Mouse (Mus musculus) lung, embryonic 15.5 days (tissue): ENCODE data around the gene Atp2b1. TPM values are rescaled to one million over a fixed set of nuclear protein-coding genes. Genes with fewer than 3 reads are reported as not detected.
"Not testable (repeated sequence)": the region's sequence is repeated elsewhere in the genome, so short reads cannot be mapped to it uniquely, and the experiment has no call there.

Experiments
- ATAC-seq: fragments of 200-750 bp; cut with Nextera tagmentation; 2 replicates; pipeline ENCODE4 v1.8.0; 2017; ENCODE audit warnings: moderate number of reproducible peaks, borderline replicate concordance; ENCODE audit not compliant: low FRiP score, low TSS enrichment; ENCODE audit errors: extremely low read depth
- H3K27ac ChIP-seq: fragments of 300-500 bp; sonication (generic); 2 replicates; pipeline ENCODE4 v1.5.1; 2015; ENCODE audit warnings: moderate library complexity, mild to moderate bottlenecking, inconsistent platforms
- H3K27me3 ChIP-seq: fragments of 300-500 bp; sonication (generic); 2 replicates; pipeline ENCODE4 v1.6.1; 2015; ENCODE audit warnings: inconsistent platforms
- H3K36me3 ChIP-seq: fragments of 300-500 bp; sonication (generic); 2 replicates; pipeline ENCODE4 v1.6.1; 2015; ENCODE audit warnings: inconsistent platforms
- H3K4me1 ChIP-seq: fragments of 300-500 bp; sonication (generic); 2 replicates; pipeline ENCODE4 v1.6.1; 2015; ENCODE audit warnings: inconsistent platforms
- H3K4me2 ChIP-seq: fragments of 300-500 bp; sonication (generic); 2 replicates; pipeline ENCODE4 v1.6.1; 2015; ENCODE audit warnings: inconsistent platforms, mild to moderate bottlenecking, moderate library complexity
- H3K4me3 ChIP-seq: fragments of 300-500 bp; sonication (generic); 2 replicates; pipeline ENCODE4 v1.5.1; 2015; ENCODE audit warnings: mild to moderate bottlenecking, inconsistent platforms
- H3K9ac ChIP-seq: fragments of 300-500 bp; sonication (generic); 2 replicates; pipeline ENCODE4 v1.6.1; 2015; ENCODE audit warnings: inconsistent platforms
- H3K9me3 ChIP-seq: fragments of 300-500 bp; sonication (generic); 2 replicates; pipeline ENCODE4 v1.6.1; 2016; ENCODE audit warnings: inconsistent platforms
- WGBS: fragments of 180-500 bp; shearing (Covaris S2); methylation state at CpG from one replicate; pipeline ENCODE4 v1.1.7; 2015; 5-methylcytosine and 5-hydroxymethylcytosine counted together
- polyA plus RNA-seq: library from polyadenylated mRNA; unstranded; fragments of >200 nt; fragmentation: Nextera tagmentation; extraction: Ambion mirVana; gene quantifications from 2 replicates; pipeline ENCODE4 v1.2.1, GENCODE M21; 2015

Gene Atp2b1
- polyA plus RNA-seq, 1 experiment from 2014 or later, result 199 TPM

DNA sequence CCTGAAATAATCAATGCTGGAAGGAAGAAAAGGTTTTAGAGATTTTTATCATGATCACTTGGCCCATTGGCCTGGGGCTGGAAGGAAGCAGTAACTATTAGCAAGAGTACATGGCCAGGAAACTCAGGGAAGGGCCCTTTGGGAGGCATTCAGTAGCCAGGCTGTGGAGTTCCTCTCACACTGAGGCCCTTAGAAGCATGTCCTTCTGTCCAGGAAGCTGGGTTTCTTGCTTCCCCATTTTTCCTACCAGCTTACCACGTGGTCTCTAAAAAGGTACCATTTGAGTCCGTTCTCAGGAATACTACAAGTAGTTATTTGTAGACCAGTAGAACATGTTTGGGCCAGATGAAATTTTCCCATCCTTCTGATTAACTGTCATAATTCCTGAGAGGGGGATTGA lies 58.2 kb downstream of the Atp2b1 start:
- Histone ChIP-seq H3K4me3 (no peak overlapping the region), H3K4me1 (peaks cover 22% of the 10 kb centered on the region), H3K27ac (no peak overlapping the region), H3K4me2 (no peak overlapping the region), H3K9ac (no peak overlapping the region), H3K36me3 (peaks cover 15% of the 10 kb centered on the region), H3K27me3 (no peaks in the 10 kb centered on the region), H3K9me3 (no peaks in the 10 kb centered on the region)
- ATAC-seq, result no peak
- 96% methylated on average over 2 of the region's 2 CpGs for WGBS

DNA sequence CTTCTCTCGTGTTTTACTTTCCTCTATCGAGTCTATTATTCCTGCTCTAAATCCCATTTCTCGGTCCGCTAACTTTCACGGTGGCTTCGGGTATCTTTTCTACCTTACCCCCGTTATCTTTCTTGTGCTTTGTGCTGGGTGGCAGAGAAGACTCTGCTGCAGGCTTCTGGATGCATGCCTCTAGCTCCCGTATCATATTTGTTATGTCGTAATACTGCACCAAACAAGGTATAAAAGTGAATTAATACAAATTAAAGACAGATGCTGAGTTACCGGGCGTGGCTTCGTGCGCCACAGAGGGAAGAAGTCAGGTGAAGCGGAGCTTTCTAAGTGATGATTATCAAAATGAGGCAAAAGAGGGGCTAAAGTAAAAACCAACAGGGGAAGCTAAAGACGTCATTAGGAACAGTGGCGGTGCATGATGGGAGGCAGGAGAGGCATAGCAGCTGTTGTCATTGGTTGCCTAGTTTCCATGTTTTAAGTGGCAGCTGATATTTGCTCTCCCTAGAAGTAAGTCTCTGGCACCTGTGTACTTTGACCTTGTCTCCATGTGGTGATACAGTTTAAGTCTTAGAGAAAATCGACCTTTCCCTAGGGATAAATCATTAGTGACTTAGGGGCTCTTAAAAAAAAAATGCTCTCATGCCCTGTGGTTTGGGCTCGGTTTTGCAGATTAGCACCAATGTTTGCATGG lies 58.9 kb downstream of the Atp2b1 start:
- no peak for ATAC-seq
- 81% methylated on average over 18 of the region's 18 CpGs for WGBS

DNA sequence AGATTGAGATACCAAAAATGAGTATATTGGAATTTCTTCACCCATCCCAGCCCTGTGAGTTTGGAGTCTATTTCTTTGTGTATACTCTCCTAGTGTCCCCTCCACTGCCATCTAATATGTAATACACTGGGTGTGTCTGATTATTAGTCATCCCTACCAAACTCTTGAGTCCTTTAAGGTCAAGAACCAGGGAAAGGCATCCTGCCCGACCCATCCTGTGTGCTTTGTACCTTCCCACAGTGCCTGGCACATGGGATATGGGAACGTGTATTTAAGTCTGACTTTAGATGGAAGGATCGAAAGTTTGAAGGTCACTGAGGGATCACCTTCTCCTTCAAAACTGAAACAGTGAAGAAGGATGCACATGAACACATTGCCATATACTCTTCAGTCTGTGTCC lies 60.4 kb downstream of the Atp2b1 start:
- no peaks in the 10 kb centered on the region for H3K27me3 ChIP-seq
- no peak for ATAC-seq
- H3K4me2 ChIP-seq, result no peak overlapping the region
- WGBS, result 86% methylated on average over 3 of the region's 3 CpGs
- no peaks in the 10 kb centered on the region for H3K9me3 ChIP-seq
- H3K27ac ChIP-seq, result no peak overlapping the region
- H3K9ac ChIP-seq, result no peak overlapping the region
- H3K4me1 ChIP-seq, result peaks cover 32% of the 10 kb centered on the region
- no peak overlapping the region for H3K4me3 ChIP-seq
- 0 out of 2 replicates have a peak, but pooled peaks cover 3% of the 10 kb centered on the region for H3K36me3 ChIP-seq

More for the DNA sequence above, 58.9 kb downstream of the Atp2b1 start:
- H3K27me3 ChIP-seq, result no peaks in the 10 kb centered on the region
- peaks cover 15% of the 10 kb centered on the region for H3K36me3 ChIP-seq
- H3K9me3 ChIP-seq, result no peaks in the 10 kb centered on the region
- H3K4me1 ChIP-seq, result peaks cover 23% of the 10 kb centered on the region
- H3K4me2 ChIP-seq, result no peak overlapping the region
- H3K9ac ChIP-seq, result no peak overlapping the region
- no peak overlapping the region for H3K4me3 ChIP-seq
- no peak overlapping the region for H3K27ac ChIP-seq

DNA sequence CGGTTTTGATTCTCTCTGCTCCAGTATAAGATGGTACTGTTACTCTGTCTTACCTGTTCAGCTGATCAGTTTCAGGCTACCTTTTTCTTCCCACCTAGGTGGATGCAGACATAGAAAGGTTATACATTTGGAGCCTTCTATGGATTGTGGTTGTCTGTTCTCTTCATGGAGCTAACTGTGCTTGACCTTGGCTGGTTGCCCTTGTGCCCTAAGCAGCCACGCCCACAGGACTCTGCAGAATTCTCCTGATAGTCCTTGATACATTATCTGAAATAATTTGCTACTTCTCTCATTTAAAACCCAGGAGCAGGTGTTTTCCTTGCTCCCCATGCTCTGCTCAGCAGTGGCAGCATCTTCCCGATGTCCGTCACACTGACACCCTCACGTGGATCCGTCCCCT lies 61.4 kb downstream of the Atp2b1 start:
- no peak for ATAC-seq
- H3K4me2 ChIP-seq, result no peak overlapping the region
- H3K4me3 ChIP-seq, result no peak overlapping the region
- H3K27ac ChIP-seq, result no peak overlapping the region
- WGBS, result 64% methylated on average over 6 of the region's 6 CpGs
- no peaks in the 10 kb centered on the region for H3K36me3 ChIP-seq
- H3K4me1 ChIP-seq, result peaks cover 32% of the 10 kb centered on the region
- H3K9me3 ChIP-seq, result no peaks in the 10 kb centered on the region
- H3K27me3 ChIP-seq, result no peaks in the 10 kb centered on the region
- H3K9ac ChIP-seq, result no peak overlapping the region

DNA sequence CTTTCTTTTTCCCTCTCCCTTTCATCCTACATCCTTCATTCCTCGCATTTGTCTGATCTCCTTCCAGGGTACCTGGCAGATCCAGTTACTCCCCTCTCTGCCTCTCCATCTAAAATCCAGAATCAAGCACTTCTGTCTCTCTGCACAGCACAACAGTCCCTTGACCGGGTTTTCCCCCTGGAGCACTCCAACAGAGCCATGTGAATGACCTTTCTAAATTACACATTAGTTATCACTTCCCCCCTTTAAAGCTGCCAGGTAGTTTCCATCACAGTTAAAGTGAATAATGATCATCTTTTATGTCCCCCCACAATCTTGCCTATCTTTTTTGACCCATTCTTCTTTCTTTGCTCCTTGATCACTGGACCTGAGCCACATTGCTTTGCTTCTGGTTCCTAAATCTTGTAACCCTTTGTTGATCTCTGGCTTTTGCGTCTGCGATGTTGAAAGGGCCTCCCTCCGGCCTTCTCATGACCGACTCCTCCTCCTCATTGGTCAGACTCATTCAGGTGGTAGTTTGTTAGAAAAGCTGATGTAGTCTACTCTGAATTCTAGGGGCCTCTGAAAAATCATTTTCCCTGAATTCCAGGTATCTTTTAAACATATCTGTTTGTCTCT lies 62.8 kb downstream of the Atp2b1 start:
- H3K4me2 ChIP-seq, result no peak overlapping the region
- 50% methylated on average over 6 of the region's 6 CpGs for WGBS
- H3K9me3 ChIP-seq, result no peaks in the 10 kb centered on the region
- H3K9ac ChIP-seq, result no peak overlapping the region
- no peak overlapping the region; the same call in 1 of the 2 replicates for H3K27ac ChIP-seq
- no peak overlapping the region for H3K4me3 ChIP-seq
- H3K36me3 ChIP-seq, result peaks cover 3% of the 10 kb centered on the region; the same call in 1 of the 2 replicates
- ATAC-seq, result peak; percentile 23; the same call in 1 of the 2 replicates
- peaks cover 32% of the 10 kb centered on the region for H3K4me1 ChIP-seq
- H3K27me3 ChIP-seq, result no peaks in the 10 kb centered on the region

DNA sequence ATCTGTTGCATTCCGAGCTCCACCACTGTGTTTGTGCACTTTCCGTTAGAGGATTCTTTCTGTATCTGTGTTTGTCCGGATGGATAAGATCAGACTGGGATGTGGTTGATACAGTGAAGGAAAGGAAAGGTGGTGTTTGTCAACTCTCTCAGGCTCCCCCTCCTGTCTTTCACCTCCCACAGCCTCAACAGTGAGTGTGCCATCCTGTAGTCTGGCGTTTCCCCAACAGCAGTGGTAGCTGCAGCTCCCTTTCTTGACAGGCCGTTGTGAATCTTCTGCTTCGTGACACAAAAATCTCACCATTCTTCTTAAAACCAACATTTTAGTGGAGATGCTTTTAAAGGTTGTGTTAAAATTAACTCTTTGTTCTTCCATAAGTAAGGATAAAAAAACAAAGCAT lies 64.6 kb downstream of the Atp2b1 start:
- Histone ChIP-seq H3K36me3 (peaks cover 3% of the 10 kb centered on the region; the same call in 1 of the 2 replicates), H3K9me3 (no peaks in the 10 kb centered on the region), H3K4me3 (no peak overlapping the region), H3K4me1 (peaks cover 31% of the 10 kb centered on the region), H3K9ac (no peak overlapping the region), H3K27ac (no peak overlapping the region), H3K27me3 (no peaks in the 10 kb centered on the region), H3K4me2 (no peak overlapping the region)
- 53% methylated on average over 6 of the region's 6 CpGs for WGBS
- ATAC-seq, result no peak

DNA sequence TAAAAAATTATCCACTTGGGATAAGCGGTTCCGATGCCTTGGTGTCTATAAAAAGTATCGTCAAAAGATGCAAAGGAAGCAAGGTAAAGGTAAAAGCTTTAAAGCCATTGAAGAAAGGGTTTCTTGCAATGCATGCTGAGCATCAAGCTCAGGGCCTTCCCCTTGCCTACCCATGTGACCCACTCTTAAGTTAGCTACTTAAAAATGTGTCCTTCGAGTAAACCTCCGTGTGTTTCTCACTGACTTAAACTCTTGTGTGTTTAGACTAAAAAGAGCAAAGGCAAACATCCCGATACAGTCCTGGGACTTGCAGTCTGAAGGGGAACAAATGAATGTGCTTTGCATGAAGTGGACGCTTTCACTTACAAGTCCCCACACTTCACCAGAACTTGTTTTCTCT lies 65.1 kb downstream of the Atp2b1 start:
- 54% methylated on average over 7 of the region's 7 CpGs for WGBS
- Histone ChIP-seq H3K27me3 (no peaks in the 10 kb centered on the region), H3K27ac (no peak overlapping the region), H3K9me3 (no peaks in the 10 kb centered on the region), H3K36me3 (peaks cover 3% of the 10 kb centered on the region; the same call in 1 of the 2 replicates), H3K4me2 (no peak overlapping the region), H3K4me1 (peaks cover 28% of the 10 kb centered on the region), H3K4me3 (no peak overlapping the region), H3K9ac (no peak overlapping the region)
- ATAC-seq, result no peak

DNA sequence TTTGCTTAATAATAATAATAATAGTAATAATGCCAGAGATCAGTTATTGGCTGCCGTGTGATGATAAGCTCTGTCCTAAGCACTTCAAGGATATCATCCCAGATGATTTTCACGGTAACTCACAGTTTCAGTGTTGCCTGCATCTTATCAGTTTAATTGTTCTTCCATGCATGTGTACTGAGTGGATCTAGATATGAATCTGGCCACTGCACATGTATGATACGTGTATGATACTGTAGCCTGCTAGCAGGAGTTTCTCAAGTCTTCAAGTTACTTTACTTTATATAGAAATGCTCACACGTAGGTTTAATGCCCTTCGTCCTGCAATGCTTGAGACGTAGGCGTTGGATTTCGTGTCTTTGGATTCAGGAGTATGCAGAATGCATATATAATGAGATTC lies 65.7 kb downstream of the Atp2b1 start:
- no peak overlapping the region for H3K4me3 ChIP-seq
- WGBS, result 79% methylated on average over 8 of the region's 8 CpGs

DNA sequence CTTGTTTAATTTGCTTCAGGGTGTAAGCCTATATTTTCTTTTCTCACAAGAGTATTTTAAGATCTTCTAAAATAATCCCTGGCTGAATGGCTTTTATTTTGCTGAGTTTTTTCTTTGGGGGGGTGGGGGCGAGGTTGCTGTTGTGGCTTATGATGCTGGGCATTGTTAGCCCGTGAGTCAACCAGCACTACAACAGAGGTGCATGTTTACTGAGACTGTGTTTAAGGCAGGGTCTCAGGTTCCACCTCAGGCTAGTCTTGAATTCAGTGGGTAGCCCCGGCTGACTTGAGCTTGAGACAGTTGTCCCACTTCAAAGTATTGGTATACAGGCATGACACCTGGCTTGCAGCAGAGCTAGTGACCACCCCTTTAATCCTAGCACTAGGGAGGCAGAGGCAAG lies 77.8 kb downstream of the Atp2b1 start:
- WGBS, result 70% methylated on average over 3 of the region's 3 CpGs
- no peak overlapping the region for H3K9ac ChIP-seq
- H3K4me2 ChIP-seq, result no peak overlapping the region
- H3K27ac ChIP-seq, result no peak overlapping the region
- H3K36me3 ChIP-seq, result peaks cover 50% of the 10 kb centered on the region
- H3K4me3 ChIP-seq, result no peak overlapping the region
- H3K27me3 ChIP-seq, result no peaks in the 10 kb centered on the region
- no peaks in the 10 kb centered on the region for H3K4me1 ChIP-seq
- no peak for ATAC-seq
- no peaks in the 10 kb centered on the region for H3K9me3 ChIP-seq

More for the DNA sequence above, 65.7 kb downstream of the Atp2b1 start:
- H3K4me2 ChIP-seq, result no peak overlapping the region
- peaks cover 8% of the 10 kb centered on the region; the same call in 1 of the 2 replicates for H3K36me3 ChIP-seq
- H3K9ac ChIP-seq, result no peak overlapping the region
- H3K27ac ChIP-seq, result no peak overlapping the region
- ATAC-seq, result no peak
- H3K9me3 ChIP-seq, result no peaks in the 10 kb centered on the region
- peaks cover 28% of the 10 kb centered on the region for H3K4me1 ChIP-seq
- no peaks in the 10 kb centered on the region for H3K27me3 ChIP-seq

DNA sequence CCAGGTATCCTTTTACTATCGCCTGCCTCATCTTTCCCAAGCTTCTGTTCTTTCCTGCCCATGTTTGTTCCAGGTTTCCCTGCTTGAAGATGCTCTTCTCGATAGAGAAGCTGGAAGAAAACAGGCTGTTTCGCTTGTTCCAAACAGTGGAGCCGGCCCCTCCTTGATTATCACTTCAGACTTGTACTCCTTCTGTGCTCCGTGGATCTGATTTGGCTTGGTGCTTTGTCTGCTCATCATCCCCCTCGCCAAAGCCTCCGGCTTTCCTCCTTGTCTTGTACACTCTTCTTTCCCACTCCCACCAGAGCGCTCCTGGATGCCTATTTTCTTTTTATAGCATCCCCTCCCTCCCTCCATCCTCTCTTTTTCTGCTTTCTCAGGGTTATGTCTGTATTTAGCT lies 79.0 kb downstream of the Atp2b1 start:
- ATAC-seq, result no peak
- Histone ChIP-seq H3K4me2 (no peak overlapping the region), H3K27me3 (no peaks in the 10 kb centered on the region), H3K27ac (no peak overlapping the region), H3K9me3 (no peaks in the 10 kb centered on the region), H3K4me3 (no peak overlapping the region), H3K9ac (no peak overlapping the region), H3K4me1 (no peaks in the 10 kb centered on the region), H3K36me3 (peaks cover 56% of the 10 kb centered on the region)
- 86% methylated on average over 8 of the region's 8 CpGs for WGBS

DNA sequence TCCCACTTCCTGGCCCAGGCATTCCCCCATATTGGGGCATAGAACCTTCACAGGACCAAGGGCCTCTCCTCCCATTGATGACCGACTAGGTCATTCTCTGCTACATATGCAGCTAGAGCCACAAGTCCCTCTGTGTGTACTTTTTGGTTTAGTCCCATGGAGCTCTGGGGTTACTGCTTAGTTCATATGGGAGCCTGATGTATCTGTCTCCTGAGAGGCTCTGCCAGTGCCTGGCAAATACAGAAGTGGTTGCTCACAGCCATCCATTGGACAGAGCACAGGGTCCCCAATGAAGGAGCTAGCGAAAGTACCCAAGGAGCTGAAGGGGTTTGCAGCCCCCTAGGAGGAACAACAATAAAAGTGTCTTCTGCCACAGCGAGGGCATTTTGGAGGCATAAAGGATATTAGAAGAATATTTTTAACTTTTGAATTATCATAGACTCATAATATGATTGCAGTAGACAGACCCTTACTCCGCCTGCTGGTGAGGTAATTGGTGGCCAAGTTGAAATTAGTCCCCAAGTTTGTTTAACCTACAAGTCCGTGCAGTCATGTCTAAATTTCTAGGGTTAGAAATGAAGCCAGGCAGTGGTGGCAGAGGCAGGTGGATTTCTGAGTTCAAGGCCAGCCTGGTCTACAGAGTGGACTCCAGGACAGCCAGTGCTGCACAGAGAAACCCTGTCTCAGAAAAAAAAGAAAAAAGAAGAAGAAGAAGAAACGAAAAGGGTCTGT lies 81.0 kb downstream of the Atp2b1 start:
- H3K27ac ChIP-seq, result not testable (repeated sequence)

DNA sequence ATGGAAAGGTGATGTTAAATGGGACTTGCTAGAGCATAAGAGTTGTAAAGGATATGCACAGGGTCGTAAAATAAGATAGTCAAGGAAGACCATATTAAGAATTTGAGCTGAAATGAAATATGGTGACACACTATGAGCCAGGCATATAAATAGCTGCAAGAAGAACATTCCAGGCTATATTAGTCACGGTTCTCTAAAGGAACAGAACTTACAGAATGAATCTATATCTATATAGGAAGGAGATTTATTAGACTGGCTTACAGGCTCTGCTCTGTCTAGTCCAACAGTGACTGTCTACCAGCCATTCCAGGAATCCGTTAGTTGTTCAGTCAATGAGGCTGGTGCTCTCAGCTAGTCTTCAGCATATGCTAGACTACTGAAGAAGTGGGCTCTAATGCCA lies 90.7 kb downstream of the Atp2b1 start:
- Histone ChIP-seq H3K4me3 (no peak overlapping the region), H3K36me3 (peaks cover 61% of the 10 kb centered on the region), H3K4me2 (no peak overlapping the region), H3K9me3 (no peaks in the 10 kb centered on the region), H3K4me1 (no peaks in the 10 kb centered on the region), H3K27ac (no peak overlapping the region), H3K9ac (no peak overlapping the region), H3K27me3 (no peaks in the 10 kb centered on the region)
- 89% methylated on average over 3 of the region's 3 CpGs for WGBS
- ATAC-seq, result no peak

More for the DNA sequence above, 81.0 kb downstream of the Atp2b1 start:
- H3K4me2 ChIP-seq, ATAC-seq, H3K9me3 ChIP-seq, H3K9ac ChIP-seq, H3K4me3 ChIP-seq, H3K4me1 ChIP-seq, H3K27me3 ChIP-seq: not testable (repeated sequence)
- WGBS, result 82% methylated on average over 6 of the region's 6 CpGs
- H3K36me3 ChIP-seq, result peaks cover 67% of the 10 kb centered on the region
